Mouse (Mus musculus) forebrain, embryonic 11.5 days (tissue): ENCODE results near the gene Siglecg. TPM values are rescaled to one million over a fixed set of nuclear protein-coding genes. Genes with fewer than 3 reads are reported as not detected.

Source experiments
- ATAC-seq: fragments of 200-750 bp; cut with Nextera tagmentation; replicated peaks from 2 replicates; pipeline ENCODE4 v1.8.0; 2017; ENCODE audit warnings: moderate TSS enrichment; ENCODE audit not compliant: low FRiP score
- DNase-seq: peaks from one replicate; pipeline ENCODE4 v3.0.0-alpha.2; 2017; ENCODE audit warnings: low spot score
- H3K27ac ChIP-seq: fragments of 300-500 bp; sonication (generic); 2 replicates; pipeline ENCODE4 v1.5.1; 2014; ENCODE audit warnings: low read depth, low read length
- H3K27me3 ChIP-seq: fragments of 300-500 bp; sonication (generic); 2 replicates; pipeline ENCODE4 v1.6.1; 2014; ENCODE audit warnings: mild to moderate bottlenecking, low read length, mixed read lengths; ENCODE audit not compliant: control insufficient read depth, insufficient read depth
- H3K36me3 ChIP-seq: fragments of 300-500 bp; sonication (generic); 2 replicates; pipeline ENCODE4 v1.6.1; 2014; ENCODE audit warnings: mild to moderate bottlenecking, low read length, moderate library complexity, mixed read lengths; ENCODE audit not compliant: control insufficient read depth, insufficient read depth
- H3K4me1 ChIP-seq: fragments of 300-500 bp; sonication (generic); replicated peaks from 2 replicates; pipeline ENCODE4 v1.6.1; 2014; ENCODE audit warnings: low read length, mixed read lengths; ENCODE audit not compliant: control insufficient read depth, insufficient read depth
- H3K4me2 ChIP-seq: fragments of 300-500 bp; sonication (generic); 2 replicates; pipeline ENCODE4 v1.6.1; 2014; ENCODE audit warnings: low read depth, mild to moderate bottlenecking, low read length, moderate library complexity, mixed read lengths; ENCODE audit not compliant: severe bottlenecking
- H3K4me3 ChIP-seq: fragments of 300-500 bp; sonication (generic); 2 replicates; pipeline ENCODE4 v1.5.1; 2014; ENCODE audit warnings: low read depth, low read length
- H3K9ac ChIP-seq: fragments of 300-500 bp; sonication (generic); 2 replicates; pipeline ENCODE4 v1.6.1; 2014; ENCODE audit warnings: low read length
- H3K9me3 ChIP-seq: fragments of 300-500 bp; sonication (generic); 2 replicates; pipeline ENCODE4 v1.6.1; 2016; ENCODE audit warnings: low read length, mixed read lengths; ENCODE audit not compliant: control insufficient read depth
- WGBS: fragments of 180-500 bp; shearing (Covaris S2); extraction: QIAGEN DNeasy Blood & Tissue Kit; methylation state at CpG from one replicate; pipeline ENCODE4 v1.1.7; 2014; 5-methylcytosine and 5-hydroxymethylcytosine counted together
- microRNA-seq: library from miRNA; unstranded; fragments of <30 nt; microRNA quantifications from one replicate; pipeline ENCODE4, GENCODE M21; 2016; ENCODE audit not compliant: insufficient number of aligned reads
- polyA plus RNA-seq: library from polyadenylated mRNA; unstranded; fragments of >200 nt; fragmentation: Nextera tagmentation; extraction: Ambion mirVana; gene quantifications from 2 replicates; pipeline ENCODE4 v1.2.1, GENCODE M21; 2014

Siglecg gene
- polyA plus RNA-seq, 1 experiment from 2014 or later: 0.04 TPM

DNA sequence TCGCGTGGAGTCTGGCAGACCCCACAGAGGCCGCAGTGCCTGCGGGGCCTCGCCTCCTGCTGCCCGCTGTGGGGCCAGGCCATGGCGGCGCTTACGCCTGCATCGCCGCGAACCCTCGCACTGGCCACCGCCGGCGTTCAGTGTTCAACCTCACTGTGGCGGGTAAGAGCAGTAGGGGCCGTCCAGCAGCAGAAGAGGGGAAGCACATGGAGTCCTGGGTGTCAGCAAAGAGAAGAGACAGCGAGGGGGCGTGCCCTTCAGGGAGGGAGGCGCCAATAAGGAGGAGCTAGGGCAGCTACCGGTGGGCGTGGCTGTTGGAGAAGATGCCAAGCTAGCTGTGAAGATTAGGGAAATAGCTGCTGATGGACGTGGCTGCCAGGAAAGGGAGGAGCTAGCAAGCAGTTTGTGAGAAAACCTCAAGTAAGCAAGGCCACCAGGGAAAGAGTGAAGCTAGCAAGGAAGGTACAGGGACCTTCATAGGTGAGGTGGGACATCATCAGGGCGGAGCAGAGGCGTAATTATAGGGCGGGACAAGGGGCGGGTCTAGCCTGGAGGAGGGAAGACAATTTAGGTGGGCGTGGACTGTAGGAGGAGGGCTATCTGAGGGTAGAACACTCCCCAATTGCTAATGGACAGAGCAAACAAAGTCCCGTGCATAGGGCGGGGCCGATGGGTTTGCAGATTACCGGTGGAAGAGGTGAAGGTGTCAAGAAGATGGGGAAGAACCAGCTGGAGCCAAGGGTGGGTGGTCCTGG lies 57.5 kb downstream of the Siglecg start:
- ATAC-seq (peak; percentile 83), DNase-seq (peak; percentile 91)
- Histone ChIP-seq H3K36me3 (no peaks in the 10 kb centered on the region), H3K9ac (peak overlapping the region; percentile 49), H3K27ac (no peak overlapping the region), H3K4me2 (peak overlapping the region; percentile 72), H3K4me3 (peak overlapping the region; percentile 35), H3K9me3 (no peaks in the 10 kb centered on the region), H3K4me1 (no peaks in the 10 kb centered on the region), H3K27me3 (peaks cover 12% of the 10 kb centered on the region)
- WGBS: under 1% methylated on average over 33 of the region's 33 CpGs

GRCm38 (mm10) chr7:43466099-43466694 lies 58.2 kb downstream of the Siglecg start:
- Histone ChIP-seq H3K36me3 (no peaks in the 10 kb centered on the region), H3K9me3 (no peaks in the 10 kb centered on the region), H3K4me3 (peak overlapping the region; percentile 35), H3K27ac (no peak overlapping the region), H3K9ac (peak overlapping the region; percentile 29), H3K4me2 (peak overlapping the region; percentile 72), H3K4me1 (no peaks in the 10 kb centered on the region), H3K27me3 (peaks cover 12% of the 10 kb centered on the region)
- ATAC-seq: peak; percentile 58
- DNase-seq: peak; percentile 90
- WGBS: under 1% methylated on average over 32 of the region's 33 CpGs

Small RNA genes lying within 50 kb of the gene (microRNA-seq; reads per million reads assigned to microRNA genes)
- not detected for gene Mir7051

Other genes starting within 250 kb of the Siglecg start
- 13.8 and 14.5 TPM in 2 replicates for gene Zfp715, start 94.9 kb upstream of the Siglecg start, polyA plus RNA-seq
- 0.16 and 0.23 TPM in 2 replicates for gene Siglecf, start 56.9 kb upstream of the Siglecg start, polyA plus RNA-seq
- not detected in 2 replicates for gene Lim2, start 19.5 kb downstream of the Siglecg start, polyA plus RNA-seq
- not detected in 2 replicates for gene Nkg7, start 28.9 kb downstream of the Siglecg start, polyA plus RNA-seq
- gene Cldnd2, start 32.6 kb downstream of the Siglecg start, polyA plus RNA-seq: not detected in 2 replicates
- gene Etfb, start 35.9 kb downstream of the Siglecg start, polyA plus RNA-seq: 193 and 201 TPM in 2 replicates
- not detected in 2 replicates for gene Gm45233, start 35.9 kb downstream of the Siglecg start, polyA plus RNA-seq
- gene Vsig10l, start 54.9 kb downstream of the Siglecg start, polyA plus RNA-seq: 1.8 and 3.1 TPM in 2 replicates
- gene Iglon5, start 81.9 kb downstream of the Siglecg start, polyA plus RNA-seq: 2.0 and 2.7 TPM in 2 replicates
- not detected in 2 replicates for gene 4931406B18Rik, start 97.7 kb downstream of the Siglecg start, polyA plus RNA-seq
- 0.71 and 1.7 TPM in 2 replicates for gene Cd33, start 136.2 kb downstream of the Siglecg start, polyA plus RNA-seq
- 6.7 and 6.8 TPM in 2 replicates for gene Zfp658, start 154.1 kb downstream of the Siglecg start, polyA plus RNA-seq
- gene Zfp719, start 171.4 kb downstream of the Siglecg start, polyA plus RNA-seq: 16.0 and 16.9 TPM in 2 replicates
- 0.92 and 1.0 TPM in 2 replicates for gene Zfp819, start 199.0 kb downstream of the Siglecg start, polyA plus RNA-seq
- gene Ceacam18, start 226.5 kb downstream of the Siglecg start, polyA plus RNA-seq: not detected in 2 replicates